Mouse (Mus musculus): ENCODE measurements around the gene Mfsd4b2. TPM values are rescaled to one million over a fixed set of nuclear protein-coding genes. Genes with fewer than 3 reads are reported as not detected.
"Not testable (repeated sequence)": the region's sequence is repeated elsewhere in the genome, so short reads cannot be mapped to it uniquely, and the experiment has no call there.

Mfsd4b2 gene
- polyA plus RNA-seq (2015; fragmentation: Nextera tagmentation; extraction: Ambion mirVana) = not detected in 2 replicates

- under 1% methylated on average over 40 of the region's 41 CpGs for WGBS
- peak within 1 kb of the TSS; percentile 45 for H3K4me3 ChIP-seq
- no peaks in the 10 kb centered on the region for H3K36me3 ChIP-seq
- no peak within 1 kb of the TSS for H3K27ac ChIP-seq (replicated peaks)
- H3K27me3 ChIP-seq = peaks cover 22% of the 10 kb centered on the region
- H3K9me3 ChIP-seq = no peaks in the 10 kb centered on the region
- H3K4me1 ChIP-seq (replicated peaks) = peaks cover 8% of the 10 kb centered on the region; the same call in 1 of the 2 replicates
- H3K9ac ChIP-seq = peak within 1 kb of the TSS; percentile 68
- ATAC-seq (ENCODE audit: low read depth) = peak; percentile 76
- peak within 1 kb of the TSS; percentile 80 for H3K4me2 ChIP-seq
These were observed at the start of gene Mfsd4b2 for GRCm38 (mm10) chr10:39926616-39927139. TSS of gene Mfsd4b2 (minus strand) at chr10:39926923.

GRCm38 (mm10) chr10:39975771-39976170 is 49.0 kb upstream of the Mfsd4b2 start:
- 41% methylated on average over 2 of the region's 2 CpGs for WGBS
- Histone ChIP-seq H3K27me3 (no peaks in the 10 kb centered on the region), H3K9me3 (peaks cover 13% of the 10 kb centered on the region), H3K9ac (no peak overlapping the region), H3K27ac (replicated peaks) (no peak overlapping the region), H3K4me3 (no peak overlapping the region), H3K36me3 (no peaks in the 10 kb centered on the region), H3K4me2 (no peak overlapping the region), H3K4me1 (replicated peaks) (no peaks in the 10 kb centered on the region)
- ATAC-seq (ENCODE audit: low read depth) = no peak

- no peaks in the 10 kb centered on the region for H3K27me3 ChIP-seq
- H3K4me1 ChIP-seq (replicated peaks) = no peaks in the 10 kb centered on the region
- H3K9ac ChIP-seq = no peak overlapping the region
- H3K9me3 ChIP-seq = peaks cover 13% of the 10 kb centered on the region
- H3K27ac ChIP-seq (replicated peaks) = no peak overlapping the region
- ATAC-seq (ENCODE audit: low read depth) = no peak
- H3K4me3 ChIP-seq = no peak overlapping the region
- H3K4me2 ChIP-seq = no peak overlapping the region
- WGBS = 65% methylated on average over 11 of the region's 11 CpGs
- H3K36me3 ChIP-seq = no peaks in the 10 kb centered on the region
These were observed 48.3 kb upstream of the Mfsd4b2 start for GRCm38 (mm10) chr10:39974982-39975381.

- Histone ChIP-seq H3K27me3 (no peaks in the 10 kb centered on the region), H3K4me1 (replicated peaks) (no peaks in the 10 kb centered on the region), H3K27ac (replicated peaks) (no peak overlapping the region), H3K36me3 (no peaks in the 10 kb centered on the region), H3K4me3 (no peak overlapping the region), H3K9ac (no peak overlapping the region), H3K4me2 (no peak overlapping the region), H3K9me3 (no peaks in the 10 kb centered on the region)
- ATAC-seq (ENCODE audit: low read depth) = no peak
- 93% methylated on average over 3 of the region's 3 CpGs for WGBS
These were observed 40.8 kb upstream of the Mfsd4b2 start for GRCm38 (mm10) chr10:39967512-39967911.

GRCm38 (mm10) chr10:39961906-39962305 is 35.2 kb upstream of the Mfsd4b2 start:
- no peaks in the 10 kb centered on the region for H3K36me3 ChIP-seq
- H3K27ac ChIP-seq (replicated peaks) = no peak overlapping the region
- ATAC-seq (ENCODE audit: low read depth) = no peak
- WGBS = 50% methylated on average over 1 of the region's 1 CpGs
- no peaks in the 10 kb centered on the region for H3K9me3 ChIP-seq
- no peak overlapping the region for H3K9ac ChIP-seq
- H3K4me3 ChIP-seq = no peak overlapping the region
- peaks cover 7% of the 10 kb centered on the region; the same call in 1 of the 2 replicates for H3K4me1 ChIP-seq (replicated peaks)
- no peak overlapping the region for H3K4me2 ChIP-seq
- peaks cover 6% of the 10 kb centered on the region; the same call in 1 of the 2 replicates for H3K27me3 ChIP-seq

GRCm38 (mm10) chr10:39960441-39960822 is 33.7 kb upstream of the Mfsd4b2 start:
- 45% methylated on average over 11 of the region's 11 CpGs for WGBS
- Histone ChIP-seq H3K4me3 (peak overlapping the region; percentile 51; the same call in 1 of the 2 replicates), H3K36me3 (no peaks in the 10 kb centered on the region), H3K27me3 (peaks cover 6% of the 10 kb centered on the region; the same call in 1 of the 2 replicates), H3K4me1 (replicated peaks) (peaks cover 7% of the 10 kb centered on the region; the same call in 1 of the 2 replicates), H3K9me3 (no peaks in the 10 kb centered on the region), H3K4me2 (peak overlapping the region; percentile 83), H3K27ac (replicated peaks) (no peak overlapping the region), H3K9ac (no peak overlapping the region)
- ATAC-seq (ENCODE audit: low read depth) = peak; percentile 57

GRCm38 (mm10) chr10:39959761-39960440 is 33.2 kb upstream of the Mfsd4b2 start, which contains the start of gene Mfsd4b3:
TSS of gene Mfsd4b3 (minus strand) at chr10:39960153.
- Histone ChIP-seq H3K27me3 (peaks cover 6% of the 10 kb centered on the region; the same call in 1 of the 2 replicates), H3K9ac (peak within 1 kb of the TSS; percentile 66), H3K4me1 (replicated peaks) (peaks cover 7% of the 10 kb centered on the region; the same call in 1 of the 2 replicates), H3K4me3 (peak within 1 kb of the TSS; percentile 51), H3K36me3 (no peaks in the 10 kb centered on the region), H3K9me3 (no peaks in the 10 kb centered on the region), H3K4me2 (peak within 1 kb of the TSS; percentile 83), H3K27ac (replicated peaks) (no peak within 1 kb of the TSS)
- WGBS = under 1% methylated on average over 38 of the region's 38 CpGs
- ATAC-seq (ENCODE audit: low read depth) = peak; percentile 99

- H3K4me2 ChIP-seq = no peak overlapping the region
- H3K27me3 ChIP-seq = peaks cover 6% of the 10 kb centered on the region; the same call in 1 of the 2 replicates
- H3K4me3 ChIP-seq = no peak overlapping the region
- H3K36me3 ChIP-seq = no peaks in the 10 kb centered on the region
- no peak overlapping the region for H3K27ac ChIP-seq (replicated peaks)
- peaks cover 7% of the 10 kb centered on the region; the same call in 1 of the 2 replicates for H3K4me1 ChIP-seq (replicated peaks)
- H3K9me3 ChIP-seq = no peaks in the 10 kb centered on the region
- ATAC-seq (ENCODE audit: low read depth) = no peak
- H3K9ac ChIP-seq = no peak overlapping the region
- WGBS = 70% methylated on average over 4 of the region's 4 CpGs
These were observed 31.5 kb upstream of the Mfsd4b2 start for GRCm38 (mm10) chr10:39958266-39958665.

GRCm38 (mm10) chr10:39956340-39956878 is 29.7 kb upstream of the Mfsd4b2 start:
- H3K4me3 ChIP-seq = no peak overlapping the region
- H3K27ac ChIP-seq (replicated peaks) = no peak overlapping the region
- no peak overlapping the region for H3K9ac ChIP-seq
- no peak for ATAC-seq (ENCODE audit: low read depth)
- H3K4me1 ChIP-seq (replicated peaks) = peaks cover 7% of the 10 kb centered on the region; the same call in 1 of the 2 replicates
- H3K27me3 ChIP-seq = peaks cover 6% of the 10 kb centered on the region; the same call in 1 of the 2 replicates
- no peaks in the 10 kb centered on the region for H3K36me3 ChIP-seq
- 67% methylated on average over 2 of the region's 2 CpGs for WGBS
- no peak overlapping the region for H3K4me2 ChIP-seq
- H3K9me3 ChIP-seq = no peaks in the 10 kb centered on the region

- 76% methylated on average over 2 of the region's 2 CpGs for WGBS
- no peak overlapping the region for H3K27ac ChIP-seq (replicated peaks)
- H3K36me3 ChIP-seq = no peaks in the 10 kb centered on the region
- H3K4me2 ChIP-seq = no peak overlapping the region
- H3K9me3 ChIP-seq = no peaks in the 10 kb centered on the region
- peaks cover 6% of the 10 kb centered on the region; the same call in 1 of the 2 replicates for H3K27me3 ChIP-seq
- no peak overlapping the region for H3K4me3 ChIP-seq
- no peak overlapping the region for H3K9ac ChIP-seq
- peaks cover 7% of the 10 kb centered on the region; the same call in 1 of the 2 replicates for H3K4me1 ChIP-seq (replicated peaks)
- no peak for ATAC-seq (ENCODE audit: low read depth)
These were observed 28.4 kb upstream of the Mfsd4b2 start for GRCm38 (mm10) chr10:39955163-39955562.

- no peak overlapping the region for H3K4me3 ChIP-seq
- H3K9me3 ChIP-seq = no peaks in the 10 kb centered on the region
- WGBS = 95% methylated on average over 2 of the region's 2 CpGs
- ATAC-seq (ENCODE audit: low read depth) = no peak
- no peak overlapping the region for H3K27ac ChIP-seq (replicated peaks)
- H3K4me2 ChIP-seq = no peak overlapping the region
- H3K36me3 ChIP-seq = no peaks in the 10 kb centered on the region
- H3K9ac ChIP-seq = no peak overlapping the region
- H3K4me1 ChIP-seq (replicated peaks) = no peaks in the 10 kb centered on the region
- H3K27me3 ChIP-seq = no peaks in the 10 kb centered on the region
These were observed 22.7 kb upstream of the Mfsd4b2 start for GRCm38 (mm10) chr10:39949377-39949954.

GRCm38 (mm10) chr10:39947195-39947594 is 20.5 kb upstream of the Mfsd4b2 start:
- H3K9ac ChIP-seq; H3K4me3 ChIP-seq; H3K27me3 ChIP-seq; H3K9me3 ChIP-seq; ATAC-seq (ENCODE audit: low read depth); H3K27ac ChIP-seq (replicated peaks); H3K4me2 ChIP-seq; H3K36me3 ChIP-seq; H3K4me1 ChIP-seq (replicated peaks): not testable (repeated sequence)
- 79% methylated on average over 3 of the region's 3 CpGs for WGBS
